Mouse (Mus musculus) mouse trophoblast stem cell (cell line): ENCODE measurements at regions not wholly inside any gene's neighbourhood (a gene's known extent, or its start where the extent isn't known, plus 50 kb on each side); places are given as distances from the start of the nearest gene placed in this dataset.
"Not testable (repeated sequence)": the region's sequence is repeated elsewhere in the genome, so short reads cannot be mapped to it uniquely, and the experiment has no call there.

Experiments used
- in situ Hi-C, 2 experiments: fragments of 300-500 bp; cut with MseI, MboI; formaldehyde crosslinking; loops; 2 replicates in 1 of 2; 3 replicates in 1 of 2; pipeline ENCODE4 v1.15.1; 2025

GRCm38 (mm10) chr5:75405496-75405895 is 169.2 kb upstream of the Kit start:
- in situ Hi-C loops: no loop called here

DNA sequence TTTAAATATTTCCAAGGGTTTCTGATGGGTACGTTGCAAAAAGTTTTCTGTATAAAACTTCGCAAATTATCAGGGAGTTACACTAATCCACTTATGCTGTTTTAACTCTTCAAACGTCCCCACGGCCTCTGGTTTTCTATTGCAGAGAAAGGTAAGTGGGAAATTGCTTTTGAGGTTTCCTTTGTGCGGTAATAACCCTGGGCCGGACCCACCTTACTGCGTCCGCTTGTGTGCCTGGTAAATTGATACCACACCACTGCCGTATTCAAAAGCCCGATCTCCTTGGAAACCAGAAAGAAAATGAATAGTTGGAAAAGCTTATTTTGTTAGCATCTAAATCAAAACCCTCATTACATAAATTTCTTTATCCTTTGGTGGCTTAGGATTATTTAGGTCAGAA is 167.0 kb upstream of the Kit start:
- in situ Hi-C loops: no loop called here

DNA sequence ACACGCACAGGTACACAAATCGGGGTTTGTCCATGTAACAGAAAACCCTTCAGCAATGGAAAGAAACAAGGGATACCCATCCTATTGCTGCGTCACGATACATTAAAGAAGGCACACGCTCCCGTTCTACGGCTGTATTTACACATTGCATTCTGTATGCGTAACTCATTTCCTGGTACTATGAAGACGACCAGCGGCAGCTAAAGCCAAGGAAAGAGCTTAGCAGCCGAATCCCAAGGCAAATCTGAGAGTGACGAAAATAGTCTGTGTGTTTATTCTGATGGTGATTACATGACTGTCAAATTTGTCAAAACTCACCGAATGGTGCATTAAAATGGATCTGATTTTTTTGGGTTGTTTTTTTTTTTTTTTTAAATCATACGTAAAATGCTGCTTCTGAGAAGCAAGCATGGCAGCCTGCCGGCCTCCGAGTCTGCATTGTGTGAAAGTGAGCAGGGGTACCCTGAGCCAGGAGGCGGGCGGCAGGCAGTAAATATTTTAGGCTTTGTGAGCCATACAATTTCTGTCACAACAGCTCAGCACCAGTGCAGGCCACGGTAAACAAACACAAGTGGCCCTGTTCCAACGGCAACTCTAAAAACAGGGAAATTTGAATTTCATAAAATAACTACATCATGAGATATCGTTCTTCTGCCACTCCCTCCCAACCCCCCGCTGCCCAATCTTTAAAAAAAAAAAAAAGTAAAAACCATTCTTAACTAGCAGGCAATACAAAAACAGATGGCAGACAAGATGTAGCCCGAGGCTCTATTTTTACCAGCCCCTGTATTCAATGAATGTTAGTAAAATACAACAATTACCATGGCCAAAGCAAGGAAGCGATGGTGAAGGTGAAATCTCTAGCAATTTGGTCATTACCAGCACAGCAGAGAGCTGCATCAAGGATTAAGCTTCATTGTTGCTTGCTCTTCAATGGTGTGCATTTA is 164.2 kb upstream of the Kit start:
- in situ Hi-C loops: no loop called here

- in situ Hi-C loops: not testable (repeated sequence)
Measured at GRCm38 (mm10) chr5:75419282-75419681, 155.4 kb upstream of the Kit start.

- in situ Hi-C loops: no loop called here
Measured at GRCm38 (mm10) chr5:75432885-75433284, 141.8 kb upstream of the Kit start.

DNA sequence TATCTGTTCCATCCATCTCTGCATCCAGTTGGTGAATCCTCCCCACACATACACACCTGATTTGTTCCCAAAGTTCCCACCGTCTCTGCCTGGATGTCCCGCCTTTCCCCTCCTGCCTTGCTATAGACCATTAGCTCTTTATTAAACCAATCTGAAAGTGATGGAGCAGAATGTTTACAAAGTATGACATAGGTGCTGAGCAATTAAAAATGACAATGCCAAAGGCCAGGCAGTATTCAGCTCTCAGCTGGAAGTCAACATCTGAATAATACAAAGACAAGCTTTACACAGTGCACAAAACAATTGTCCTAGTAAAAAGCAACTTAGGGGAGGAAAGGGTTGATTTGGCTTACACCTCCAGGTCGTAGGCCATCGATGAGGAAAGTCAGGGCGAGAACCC is 136.8 kb upstream of the Kit start:
- in situ Hi-C loops: no loop called here

- in situ Hi-C loops: no loop called here
Measured at GRCm38 (mm10) chr5:75444024-75444604, 130.6 kb upstream of the Kit start.

- in situ Hi-C loops: no loop called here
Measured at GRCm38 (mm10) chr5:75446386-75446785, 128.3 kb upstream of the Kit start.

- in situ Hi-C loops: no loop called here
Measured at GRCm38 (mm10) chr5:75449913-75450525, 124.7 kb upstream of the Kit start.

- in situ Hi-C loops: no loop called here
Measured at GRCm38 (mm10) chr5:75450564-75450963, 124.2 kb upstream of the Kit start.

DNA sequence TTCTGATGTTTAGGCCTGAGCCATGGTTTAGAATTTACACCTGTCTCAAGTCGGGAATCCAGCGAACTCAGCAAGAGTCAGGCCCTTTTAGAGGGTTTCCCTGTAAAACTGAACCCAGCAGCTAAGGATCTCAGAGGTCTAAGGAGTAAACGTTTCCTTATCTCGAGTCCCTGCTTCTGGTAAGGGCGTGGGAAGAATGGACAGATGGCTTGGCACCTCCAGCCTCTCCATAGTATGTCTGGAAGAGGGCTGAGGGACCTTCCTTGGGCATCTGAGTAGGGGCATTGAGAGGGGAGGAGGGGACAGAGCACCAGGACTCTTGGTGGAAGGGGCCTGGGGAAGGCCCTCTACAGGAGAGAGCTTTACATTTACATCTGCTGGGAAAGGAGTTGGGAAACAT is 123.6 kb upstream of the Kit start:
- in situ Hi-C loops: no loop called here

GRCm38 (mm10) chr5:75451693-75452092 is 123.0 kb upstream of the Kit start:
- in situ Hi-C loops: no loop called here

GRCm38 (mm10) chr5:75453757-75454390 is 120.8 kb upstream of the Kit start:
- in situ Hi-C loops: no loop called here

DNA sequence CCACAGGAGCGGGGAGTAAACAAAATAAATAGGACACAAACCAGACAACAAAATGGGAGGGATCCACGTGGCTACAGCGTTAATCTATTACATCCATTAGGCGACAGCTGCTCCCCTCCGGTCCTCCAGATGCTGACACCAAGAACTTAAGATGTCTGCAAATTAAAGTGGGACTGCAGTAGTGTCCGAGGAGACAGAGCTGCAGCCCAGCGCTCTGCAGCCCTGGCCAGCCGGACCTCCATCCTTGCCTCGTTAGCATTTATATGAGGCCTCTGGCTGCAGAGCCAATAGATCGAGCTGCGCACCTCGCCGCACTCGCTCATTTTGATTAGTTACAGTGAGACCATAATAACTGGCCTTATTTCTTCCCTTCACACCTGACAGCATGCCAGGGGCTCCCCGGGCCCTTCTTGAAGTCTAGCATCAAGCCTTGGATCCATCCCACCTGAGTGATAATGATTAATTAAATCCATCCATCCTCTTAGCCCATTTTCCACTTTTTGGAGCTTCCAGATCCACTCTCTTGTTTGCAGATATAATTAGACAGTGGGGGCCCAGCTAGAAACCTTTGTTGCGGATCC is 119.7 kb upstream of the Kit start:
- in situ Hi-C loops: no loop called here

DNA sequence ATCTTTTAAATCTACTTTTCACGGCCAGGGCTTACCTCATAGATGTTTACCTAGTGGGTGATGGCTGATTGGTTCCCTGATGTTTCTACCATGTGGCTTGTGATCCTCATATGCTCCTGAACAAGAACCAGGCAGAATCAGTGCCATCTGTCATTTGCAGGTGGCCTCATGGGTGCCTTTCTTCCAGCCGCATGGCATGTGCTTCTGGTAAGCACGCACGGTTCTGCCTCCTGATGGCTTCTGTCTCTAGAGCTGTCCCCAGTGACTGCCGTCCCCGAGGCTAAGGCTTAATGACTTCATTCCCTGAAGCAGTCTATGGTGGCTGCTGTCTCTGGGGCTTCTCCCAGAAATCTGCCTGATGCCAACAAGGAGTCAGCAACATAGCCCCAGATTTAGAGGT is 117.3 kb upstream of the Kit start:
- in situ Hi-C loops: no loop called here

DNA sequence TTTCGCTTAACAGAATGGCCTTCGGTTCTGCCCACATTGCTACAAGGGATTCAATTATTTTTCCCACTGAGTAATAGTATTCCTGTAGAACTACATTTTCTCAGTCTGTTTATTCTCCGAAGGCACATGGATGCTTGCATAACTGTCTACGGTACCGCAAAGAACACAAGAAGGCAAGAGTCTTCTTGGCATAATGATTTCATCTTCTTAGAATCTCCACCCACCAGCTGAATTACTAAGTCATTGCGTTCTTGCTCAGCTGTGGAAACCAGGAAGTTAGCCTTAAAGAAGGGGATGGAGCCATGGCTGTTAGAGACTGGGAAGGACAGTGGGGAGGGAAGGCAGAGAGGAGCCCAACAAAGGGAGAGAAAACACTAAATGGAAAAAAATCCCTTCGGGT is 116.4 kb upstream of the Kit start:
- in situ Hi-C loops: no loop called here

DNA sequence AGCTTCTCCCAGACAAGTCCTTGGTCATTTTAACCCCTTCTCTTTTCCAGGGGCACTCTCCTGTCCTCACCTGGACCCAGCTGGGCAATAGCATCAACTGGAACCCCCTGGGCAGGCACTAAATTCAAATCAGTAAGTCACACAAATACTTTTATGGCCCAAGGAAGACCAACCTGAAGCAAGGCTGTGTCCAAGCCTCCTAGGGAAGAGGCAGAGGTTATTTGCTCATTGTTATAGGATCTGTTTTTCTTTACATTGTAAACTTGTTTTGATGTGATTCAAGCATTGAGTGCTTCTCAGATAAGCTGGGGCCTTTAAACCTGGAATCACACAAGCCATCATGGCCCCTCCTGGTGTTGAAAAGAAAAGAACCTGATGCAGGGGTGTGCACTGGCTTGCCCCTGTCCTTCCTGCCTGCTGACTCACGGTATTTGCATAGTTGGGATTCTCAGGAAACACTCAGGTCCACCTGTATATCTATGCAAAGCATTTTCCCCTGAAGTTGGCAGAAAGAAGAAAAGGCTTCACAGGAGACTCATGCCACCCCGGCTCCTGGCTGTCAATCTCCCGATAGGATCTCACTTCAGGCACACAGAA is 114.9 kb upstream of the Kit start:
- in situ Hi-C loops: no loop called here

DNA sequence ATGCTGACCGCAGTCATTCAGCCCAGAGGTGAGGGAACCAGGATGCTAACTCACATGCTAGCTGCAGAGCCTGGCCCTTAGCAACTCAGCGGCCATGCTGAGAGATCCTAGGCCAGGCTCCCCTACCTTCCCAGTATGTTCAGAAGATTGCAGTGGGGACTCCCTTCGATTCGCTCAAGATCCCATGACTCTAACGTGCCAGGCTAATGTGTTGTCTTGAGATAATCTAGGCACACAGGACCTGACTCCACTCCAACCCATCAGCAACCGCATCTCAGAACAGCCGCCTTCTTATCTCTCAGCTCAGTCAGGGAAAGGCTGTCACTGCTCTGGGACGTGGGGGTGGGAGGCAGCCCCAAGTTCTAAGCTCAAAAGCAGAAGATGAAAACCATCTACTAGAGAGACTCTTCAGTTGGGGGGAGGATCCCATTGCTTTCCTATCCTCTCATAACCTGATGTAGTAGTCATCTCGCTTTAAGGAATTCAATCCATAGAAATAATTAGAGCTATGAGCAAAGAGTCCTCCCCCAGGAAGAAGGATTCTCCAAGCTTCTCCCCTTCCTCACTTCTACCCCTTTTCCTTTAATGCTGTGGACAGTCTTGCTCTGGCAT is 114.2 kb upstream of the Kit start:
- in situ Hi-C loops: no loop called here

DNA sequence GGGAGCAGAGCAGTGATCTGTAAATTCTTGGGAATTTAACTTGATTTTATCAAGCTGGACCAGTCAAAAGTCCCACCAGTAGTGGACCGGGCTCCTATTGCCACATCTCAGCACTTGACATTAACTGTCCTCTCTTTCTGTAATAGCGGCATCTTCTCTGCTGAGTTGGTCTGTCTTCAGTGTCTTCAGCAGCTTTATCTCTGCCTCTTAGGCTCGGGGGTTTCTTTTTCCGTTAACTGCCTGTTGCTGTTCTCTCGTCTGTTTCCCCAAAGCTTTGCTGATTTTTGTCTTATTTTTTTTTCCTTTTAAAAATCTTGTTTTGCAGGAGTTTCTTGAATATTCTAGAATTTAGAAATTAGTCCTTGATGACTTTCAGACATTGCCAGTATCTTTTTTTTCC is 113.3 kb upstream of the Kit start:
- in situ Hi-C loops: no loop called here

DNA sequence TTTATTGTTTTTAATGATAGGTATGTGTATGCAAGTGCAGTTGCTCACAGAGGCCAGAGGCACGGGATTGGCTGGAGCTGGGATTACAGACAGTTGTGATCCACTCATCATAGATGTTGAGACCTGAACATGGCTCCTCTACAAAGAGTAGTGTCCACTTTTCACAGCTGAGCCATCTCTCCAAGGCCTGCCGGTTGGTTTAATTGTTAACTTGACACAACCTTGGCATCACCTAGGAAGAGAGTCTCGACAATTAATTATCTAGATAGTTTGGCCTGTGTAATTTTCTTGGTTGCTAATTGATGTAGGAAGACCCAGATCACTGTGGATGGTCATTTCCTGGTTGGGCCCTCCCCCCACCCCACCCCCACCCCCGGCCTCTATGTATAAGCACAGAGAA is 111.1 kb upstream of the Kit start:
- in situ Hi-C loops: no loop called here

GRCm38 (mm10) chr5:75465701-75466100 is 109.0 kb upstream of the Kit start:
- in situ Hi-C loops: no loop called here
